Mouse (Mus musculus) intestine, embryonic 16.5 days (tissue): ENCODE results near the gene Isg15. TPM values are rescaled to one million over a fixed set of nuclear protein-coding genes. Genes with fewer than 3 reads are reported as not detected.
A peak's percentile ranks its signal among the peaks of the same experiment; 100 is the strongest.

Source experiments
- ATAC-seq: fragments of 200-750 bp; cut with Nextera tagmentation; 2 replicates; pipeline ENCODE4 v1.8.0; 2017; ENCODE audit warnings: moderate TSS enrichment, moderate library complexity
- H3K27ac ChIP-seq: fragments of 300-500 bp; sonication (generic); 2 replicates; pipeline ENCODE4 v1.5.1; 2014; ENCODE audit warnings: mild to moderate bottlenecking, low read length
- H3K27me3 ChIP-seq: fragments of 300-500 bp; sonication (generic); replicated peaks from 2 replicates; pipeline ENCODE4 v1.6.1; 2014; ENCODE audit warnings: low read length, control low read depth, mixed read lengths; ENCODE audit not compliant: control insufficient read depth, insufficient read depth
- H3K36me3 ChIP-seq: fragments of 300-500 bp; sonication (generic); 2 replicates; pipeline ENCODE4 v1.6.1; 2014; ENCODE audit warnings: low read length, control low read depth; ENCODE audit not compliant: control insufficient read depth, insufficient read depth
- H3K4me1 ChIP-seq: fragments of 300-500 bp; sonication (generic); 2 replicates; pipeline ENCODE4 v1.6.1; 2014; ENCODE audit warnings: low read length, control low read depth, mixed read lengths; ENCODE audit not compliant: control insufficient read depth, insufficient read depth
- H3K4me2 ChIP-seq: fragments of 300-500 bp; sonication (generic); 2 replicates; pipeline ENCODE4 v1.6.1; 2014; ENCODE audit warnings: low read depth, low read length, control low read depth
- H3K4me3 ChIP-seq: fragments of 300-500 bp; sonication (generic); 2 replicates; pipeline ENCODE4 v1.5.1; 2014; ENCODE audit warnings: mild to moderate bottlenecking, low read length
- H3K9ac ChIP-seq: fragments of 300-500 bp; sonication (generic); 2 replicates; pipeline ENCODE4 v1.6.1; 2014; ENCODE audit warnings: low read depth, low read length
- H3K9me3 ChIP-seq: fragments of 300-500 bp; sonication (generic); 2 replicates; pipeline ENCODE4 v1.6.1; 2016; ENCODE audit warnings: low read length, control low read depth; ENCODE audit not compliant: control insufficient read depth
- WGBS: fragments of 180-500 bp; shearing (Covaris S2); extraction: QIAGEN DNeasy Blood & Tissue Kit; methylation state at CpG from one replicate; pipeline ENCODE4 v1.1.7; 2014; 5-methylcytosine and 5-hydroxymethylcytosine counted together
- polyA plus RNA-seq: library from polyadenylated mRNA; unstranded; fragments of >200 nt; fragmentation: Nextera tagmentation; extraction: Ambion mirVana; gene quantifications from 2 replicates; pipeline ENCODE4 v1.2.1, GENCODE M21; 2015

The Isg15 gene
- polyA plus RNA-seq, result 1.8 and 2.9 TPM in 2 replicates

DNA sequence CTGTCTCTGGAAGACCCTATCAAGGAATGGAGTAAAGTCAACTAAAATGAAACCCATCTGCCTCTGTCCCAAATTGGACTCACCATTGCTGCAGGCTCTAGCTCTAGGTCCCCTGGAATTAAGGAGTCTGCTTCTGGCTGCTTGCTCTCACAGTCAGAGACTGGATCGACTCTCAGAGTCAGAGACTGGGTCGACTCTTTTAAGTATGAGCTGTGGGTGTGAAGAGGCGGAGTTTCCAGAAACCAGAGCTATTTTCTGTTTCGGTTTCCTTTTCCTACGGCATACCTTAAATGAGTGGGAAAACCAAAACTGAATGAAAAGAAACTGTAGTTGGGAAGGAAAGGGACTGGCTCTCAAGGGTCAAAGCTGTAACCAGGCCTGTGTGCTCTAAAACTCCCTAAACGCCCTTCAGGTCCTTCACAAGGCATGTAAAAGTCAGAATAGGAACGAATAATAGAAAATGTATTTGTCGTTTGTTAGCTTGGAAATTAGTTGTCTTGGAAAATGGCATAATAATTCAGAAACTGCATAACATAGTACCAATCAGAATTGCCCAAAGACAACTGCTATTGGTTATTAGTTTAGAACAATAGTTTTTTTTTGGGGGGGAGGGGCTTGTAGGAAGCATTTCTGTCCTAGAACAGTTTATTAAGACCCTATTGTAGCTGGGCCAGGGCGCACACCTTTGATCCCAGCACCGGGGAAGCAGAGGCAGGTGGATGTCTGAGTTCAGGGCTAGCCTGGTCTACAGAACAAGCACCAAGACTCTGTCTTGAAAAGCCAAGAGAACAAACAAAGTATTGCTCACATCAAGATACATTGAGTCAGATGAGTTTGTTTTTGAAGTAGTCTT, at the start of gene Isg15:
Gene Isg15 (minus strand): TSS at position 196 of the 853 bp plus-strand sequence.
- peak within 1 kb of the TSS; percentile 36; the same call in 1 of the 2 replicates for H3K4me2 ChIP-seq
- H3K36me3 ChIP-seq, result no peaks in the 10 kb centered on the region
- whole genome bisulfite sequencing, result 58% methylated on average over 10 of the region's 10 CpGs
- H3K9me3 ChIP-seq, result no peaks in the 10 kb centered on the region
- ATAC-seq, result no peak
- H3K4me3 ChIP-seq, result no peak within 1 kb of the TSS
- peaks cover 23% of the 10 kb centered on the region for H3K27me3 ChIP-seq
- H3K9ac ChIP-seq, result no peak within 1 kb of the TSS
- H3K4me1 ChIP-seq, result peaks cover 20% of the 10 kb centered on the region
- H3K27ac ChIP-seq, result no peak within 1 kb of the TSS

DNA sequence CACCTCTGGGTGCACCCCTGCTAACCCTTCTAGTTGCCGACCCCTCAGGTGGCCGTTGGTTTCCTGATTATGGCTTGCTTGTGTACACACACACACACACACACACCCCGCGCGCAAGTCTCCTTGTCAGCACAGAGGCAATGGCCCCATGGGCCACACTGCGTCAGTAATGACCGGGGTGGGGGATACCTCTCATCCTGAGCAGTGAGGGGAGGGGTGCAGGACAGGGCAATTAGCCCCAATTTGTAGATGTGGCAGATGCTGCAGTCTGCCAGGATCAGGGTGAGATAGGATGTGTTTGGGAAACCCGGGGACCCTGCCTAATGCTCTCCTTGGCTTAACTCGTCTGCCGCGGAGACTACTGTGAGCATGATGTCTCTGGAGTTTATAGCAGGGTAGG, 48.9 kb upstream of the Isg15 start:
- no peak overlapping the region for H3K27ac ChIP-seq
- peaks cover 4% of the 10 kb centered on the region for H3K4me1 ChIP-seq
- no peak for ATAC-seq
- H3K4me3 ChIP-seq, result no peak overlapping the region
- no peak overlapping the region for H3K9ac ChIP-seq
- H3K27me3 ChIP-seq, result peaks cover 15% of the 10 kb centered on the region
- no peaks in the 10 kb centered on the region for H3K9me3 ChIP-seq
- peaks cover 22% of the 10 kb centered on the region for H3K36me3 ChIP-seq
- no peak overlapping the region for H3K4me2 ChIP-seq
- 55% methylated on average over 11 of the region's 11 CpGs for WGBS

DNA sequence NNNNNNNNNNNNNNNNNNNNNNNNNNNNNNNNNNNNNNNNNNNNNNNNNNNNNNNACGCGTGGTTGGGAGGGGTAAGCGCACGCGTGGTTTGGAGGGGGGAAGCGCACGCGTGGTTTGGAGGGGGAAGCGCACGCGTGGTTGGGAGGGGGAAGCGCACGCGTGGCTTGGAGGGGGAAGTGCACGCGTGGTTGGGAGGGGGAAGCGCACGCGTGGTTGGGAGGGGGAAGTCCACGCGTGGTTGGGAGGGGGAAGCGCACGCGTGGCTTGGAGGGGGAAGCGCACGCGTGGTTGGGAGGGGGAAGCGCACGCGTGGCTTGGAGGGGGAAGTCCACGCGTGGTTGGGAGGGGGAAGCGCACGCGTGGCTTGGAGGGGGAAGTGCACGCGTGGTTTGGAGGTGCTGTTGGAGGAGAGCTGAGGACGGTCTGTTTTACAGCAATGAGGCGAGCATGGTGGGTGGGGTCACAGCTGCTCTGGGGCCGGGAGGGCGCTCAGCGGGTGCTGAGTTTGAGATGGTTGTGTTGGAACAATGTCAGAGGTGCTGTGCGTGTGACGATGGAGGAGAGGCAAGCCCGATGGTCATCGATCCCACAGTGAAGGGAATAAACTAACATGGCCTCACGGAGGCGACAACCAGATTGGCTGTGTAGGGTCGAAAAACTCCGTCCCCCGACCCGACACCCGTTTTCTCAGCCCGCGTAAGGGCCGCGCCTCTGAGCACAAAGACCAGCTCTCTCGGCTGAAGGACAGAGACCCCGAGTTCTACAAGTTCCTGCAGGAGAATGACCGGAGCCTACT, 36.2 kb upstream of the Isg15 start:
- Histone ChIP-seq H3K9ac (peak overlapping the region; percentile 85), H3K27me3 (no peaks in the 10 kb centered on the region), H3K36me3 (peaks cover 29% of the 10 kb centered on the region), H3K4me2 (peak overlapping the region; percentile 75), H3K27ac (peak overlapping the region; percentile 98; the same call in 1 of the 2 replicates), H3K4me1 (peaks cover 13% of the 10 kb centered on the region), H3K4me3 (peak overlapping the region; percentile 90), H3K9me3 (no peaks in the 10 kb centered on the region)
- 20% methylated on average over 55 of the region's 60 CpGs for WGBS
- no peak for ATAC-seq

DNA sequence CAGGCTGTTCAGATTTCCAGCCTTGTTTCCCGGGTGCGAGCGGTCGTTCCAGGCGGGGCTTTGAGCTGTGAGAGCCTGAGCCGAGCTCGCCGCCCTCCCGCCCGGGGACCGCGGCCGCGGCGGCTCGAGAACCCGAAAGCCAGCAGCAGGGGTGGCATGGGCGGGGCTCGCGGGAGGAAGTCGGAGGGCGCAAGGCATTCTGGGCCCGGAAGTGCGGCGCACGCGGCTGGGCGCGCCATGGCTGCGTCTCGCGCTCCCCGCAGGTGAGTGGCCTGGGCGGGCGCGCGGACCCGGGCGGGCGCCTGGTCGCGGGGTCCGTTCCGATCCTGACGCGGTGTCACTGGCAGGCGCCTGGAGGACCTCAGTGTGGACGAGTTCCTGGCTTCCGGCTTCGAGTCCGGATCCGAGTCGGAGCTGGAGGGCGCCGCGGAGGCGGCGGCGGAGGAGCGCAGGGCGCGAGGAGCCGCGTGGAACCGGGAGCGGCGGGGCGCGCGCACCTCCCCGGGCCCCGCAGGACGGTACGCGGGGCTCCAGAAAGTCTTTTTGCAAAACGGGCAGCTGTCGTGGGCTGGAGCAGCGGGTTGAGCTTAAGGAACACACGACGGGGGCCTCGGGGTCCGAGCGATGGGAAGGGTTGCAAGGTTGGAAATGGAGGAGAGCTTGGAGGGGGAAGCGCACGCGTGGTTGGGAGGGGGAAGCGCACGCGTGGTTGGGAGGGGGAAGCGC, 35.4 kb upstream of the Isg15 start, which contains the start of gene Noc2l:
Gene Noc2l (plus strand): TSS at position 203 of the 726 bp plus-strand sequence.
- under 1% methylated on average over 82 of the region's 90 CpGs for WGBS
- Histone ChIP-seq H3K4me1 (peaks cover 13% of the 10 kb centered on the region), H3K27ac (peak within 1 kb of the TSS; percentile 98), H3K9me3 (no peaks in the 10 kb centered on the region), H3K36me3 (peaks cover 25% of the 10 kb centered on the region), H3K27me3 (no peaks in the 10 kb centered on the region), H3K4me3 (peak within 1 kb of the TSS; percentile 90), H3K9ac (peak within 1 kb of the TSS; percentile 85), H3K4me2 (peak within 1 kb of the TSS; percentile 78)
- ATAC-seq, result peak; percentile 91

DNA sequence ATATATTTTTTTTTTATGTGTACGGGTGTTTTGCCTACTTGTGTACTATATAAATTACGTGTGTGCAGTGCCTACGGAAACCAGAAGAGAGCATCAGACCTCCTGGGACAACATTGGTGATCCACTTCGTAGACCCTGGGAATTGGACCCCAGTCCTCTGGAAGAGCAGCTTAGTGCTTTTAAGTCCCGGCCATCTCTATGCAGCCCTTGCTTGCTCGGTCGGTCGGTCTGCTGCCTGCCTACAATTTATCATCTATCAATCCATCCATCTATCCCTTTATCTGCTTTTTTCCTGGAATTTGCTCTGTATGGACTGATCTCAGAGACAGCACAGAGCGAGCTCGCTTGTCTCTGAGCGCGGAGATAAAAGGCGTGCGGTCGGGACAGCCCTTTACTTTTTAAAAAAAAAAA, 34.7 kb upstream of the Isg15 start:
- under 1% methylated on average over 15 of the region's 15 CpGs for WGBS
- Histone ChIP-seq H3K27ac (peak overlapping the region; percentile 98), H3K27me3 (no peaks in the 10 kb centered on the region), H3K9ac (peak overlapping the region; percentile 85), H3K36me3 (peaks cover 20% of the 10 kb centered on the region), H3K4me3 (peak overlapping the region; percentile 90), H3K4me2 (peak overlapping the region; percentile 67), H3K9me3 (no peaks in the 10 kb centered on the region), H3K4me1 (peaks cover 13% of the 10 kb centered on the region)
- ATAC-seq, result peak; percentile 29

DNA sequence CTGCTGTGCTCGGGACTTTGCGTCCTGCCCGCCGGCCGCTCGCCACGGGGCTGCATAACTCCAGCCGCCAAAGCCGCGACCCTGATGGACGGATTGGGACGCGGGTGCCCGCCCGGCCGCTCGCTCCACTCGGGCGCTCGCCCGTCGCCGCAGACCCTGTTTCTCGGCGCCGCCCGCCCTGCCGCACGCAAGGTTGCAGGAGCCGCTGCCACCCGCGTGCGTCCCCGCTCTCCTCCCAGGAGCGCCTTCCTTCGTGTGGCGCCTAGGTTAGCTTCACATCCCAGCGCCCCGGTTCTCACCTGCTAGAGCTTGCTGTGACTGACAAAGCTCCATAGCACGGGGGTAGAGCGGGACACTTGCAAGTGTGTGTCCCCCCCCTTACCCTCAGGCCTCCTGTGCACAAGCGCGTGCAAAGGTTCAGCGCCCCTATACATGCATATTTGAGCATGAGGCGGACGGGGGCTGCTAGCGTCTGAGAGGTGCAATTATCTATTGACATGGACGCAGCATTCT, 34.1 kb upstream of the Isg15 start, which contains the start of gene Plekhn1:
Gene Plekhn1 (minus strand): TSS at position 157 of the 513 bp plus-strand sequence.
- peak; percentile 46 for ATAC-seq

DNA sequence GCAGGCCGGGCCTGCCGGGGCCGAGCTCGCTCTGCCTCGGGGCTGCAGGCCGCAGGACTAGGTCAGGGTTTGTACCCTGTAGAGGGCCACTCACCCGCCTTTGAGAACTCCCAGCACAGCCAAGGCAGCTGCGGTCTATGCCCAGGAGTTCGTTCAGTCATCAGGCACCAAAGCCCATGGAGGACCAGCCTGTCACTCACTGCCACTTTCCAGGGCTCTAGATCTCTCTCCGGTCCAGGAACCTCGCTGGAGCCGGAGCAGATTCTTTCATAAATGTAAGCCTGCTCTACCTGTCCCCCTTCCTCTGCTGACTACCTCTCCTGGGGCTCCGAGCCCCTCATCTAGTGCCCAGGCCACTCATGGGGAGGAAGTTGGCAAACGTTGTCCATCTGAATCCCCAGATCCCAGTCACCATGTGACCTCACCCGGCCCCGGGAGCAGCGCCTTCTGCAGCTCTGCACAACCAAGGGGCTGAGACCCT, 33.4 kb upstream of the Isg15 start:
- H3K4me1 ChIP-seq, result peaks cover 13% of the 10 kb centered on the region
- peaks cover 9% of the 10 kb centered on the region for H3K36me3 ChIP-seq
- 11% methylated on average over 17 of the region's 17 CpGs for WGBS
- H3K9ac ChIP-seq, result peak overlapping the region; percentile 84
- H3K27me3 ChIP-seq, result no peaks in the 10 kb centered on the region
- H3K4me3 ChIP-seq, result peak overlapping the region; percentile 74
- H3K27ac ChIP-seq, result peak overlapping the region; percentile 68
- no peaks in the 10 kb centered on the region for H3K9me3 ChIP-seq
- ATAC-seq, result no peak
- H3K4me2 ChIP-seq, result peak overlapping the region; percentile 78

More for the DNA sequence above, 34.1 kb upstream of the Isg15 start, which contains the start of gene Plekhn1:
- Histone ChIP-seq H3K9ac (peak within 1 kb of the TSS; percentile 85), H3K4me1 (peaks cover 13% of the 10 kb centered on the region), H3K4me3 (peak within 1 kb of the TSS; percentile 90), H3K4me2 (peak within 1 kb of the TSS; percentile 78), H3K27ac (peak within 1 kb of the TSS; percentile 98), H3K27me3 (no peaks in the 10 kb centered on the region), H3K36me3 (peaks cover 14% of the 10 kb centered on the region), H3K9me3 (no peaks in the 10 kb centered on the region)
- WGBS, result 0% methylated on average over 34 of the region's 48 CpGs

DNA sequence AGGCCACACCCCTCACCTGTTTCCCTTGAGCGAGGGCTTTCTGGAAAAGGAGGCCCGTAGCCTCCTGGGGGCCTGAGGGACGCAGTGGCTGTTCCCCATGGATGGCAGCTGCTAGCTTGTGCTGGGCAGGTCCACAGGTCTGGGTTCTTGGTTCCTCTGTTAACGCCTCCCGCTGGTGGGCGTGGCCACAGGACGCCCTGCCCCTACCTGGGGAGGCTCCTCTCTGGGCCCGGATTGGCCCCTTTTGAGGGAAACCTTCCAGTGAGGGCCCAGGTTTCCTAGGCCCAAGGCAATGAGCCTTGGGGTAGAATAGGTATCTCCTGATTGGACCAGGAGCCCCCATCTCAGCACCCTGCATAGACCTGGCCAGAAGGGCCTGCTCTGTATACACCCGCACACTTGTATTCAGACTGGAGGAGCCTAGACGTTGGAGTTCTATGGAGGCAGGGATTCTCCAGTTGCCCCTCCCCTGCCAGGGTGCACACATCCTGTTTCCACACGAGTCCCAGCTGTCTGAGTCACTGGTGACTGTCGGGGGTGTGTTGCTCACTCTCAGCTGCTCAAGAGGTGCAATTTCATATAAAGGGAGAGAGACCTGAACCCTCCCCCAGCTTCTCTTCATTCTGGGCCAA, 27.9 kb upstream of the Isg15 start:
- 23% methylated on average over 12 of the region's 12 CpGs for WGBS
- H3K27me3 ChIP-seq, result no peaks in the 10 kb centered on the region
- no peak overlapping the region for H3K27ac ChIP-seq
- H3K4me3 ChIP-seq, result peak overlapping the region; percentile 34
- peak; percentile 86 for ATAC-seq
- peak overlapping the region; percentile 43 for H3K4me2 ChIP-seq
- peaks cover 4% of the 10 kb centered on the region for H3K36me3 ChIP-seq
- H3K9ac ChIP-seq, result peak overlapping the region; percentile 42
- peaks cover 18% of the 10 kb centered on the region for H3K4me1 ChIP-seq
- no peaks in the 10 kb centered on the region for H3K9me3 ChIP-seq
